Mouse (Mus musculus): ENCODE measurements at regions not wholly inside any gene's neighbourhood (a gene's known extent, or its start where the extent isn't known, plus 50 kb on each side); places are given as distances from the start of the nearest gene placed in this dataset.

- TF ChIP-seq CTCF (IDR thresholded peaks at IDR 0.05; ENCODE audit: low read depth) = no peak
- TF ChIP-seq EP300 (optimal IDR thresholded peaks at IDR 0.05) = no peak
Observed at GRCm38 (mm10) chrX:21344397-21344796, 139.9 kb upstream of the Agtr2 start.

All from stomach, postnatal 0 days (tissue).